In genomic region chr12:74762284-74762683, GRCm38 (mm10) we compare ENCODE assay signal across 23 mouse cellular contexts.
DNase-seq lines count a peak whose midpoint lies in the region; ATAC-seq lines count a peak whose summit lies in the region.
"Had no signal": no experiment of that assay in that cellular context is flagged by ENCODE, and none has a peak within 500 bp of the region (broad histone marks: within the 10 kb centered on the region; RNA-seq: fewer than 3 reads in every experiment).

No protein-coding gene starts in this region.

- WGBS in liver, embryonic 11.5 days: 76% methylated on average over 1 of the region's 1 CpGs
- 56% methylated on average over 1 of the region's 1 CpGs for WGBS in liver, embryonic 12.5 days (ENCODE audit: insufficient replicate concordance)
- WGBS in liver, embryonic 16.5 days (ENCODE audit: insufficient replicate concordance): 63% methylated on average over 1 of the region's 1 CpGs
- 100% methylated on average over 1 of the region's 1 CpGs for WGBS in forebrain, embryonic 10.5 days

- H3K9me3 ChIP-seq in liver, embryonic 11.5 days (ENCODE audit: control insufficient read depth, low read length): no peaks in the 10 kb centered on the region
- no peaks in the 10 kb centered on the region for H3K9me3 ChIP-seq in liver, embryonic 12.5 days (replicated peaks)
- H3K9me3 ChIP-seq in liver, embryonic 16.5 days (replicated peaks; ENCODE audit: control insufficient read depth, low read length): no peaks in the 10 kb centered on the region
- no peaks in the 10 kb centered on the region for H3K9me3 ChIP-seq in forebrain, embryonic 10.5 days
- H3K9me3 ChIP-seq: embryonic facial prominence, embryonic 13.5 days; embryonic facial prominence, embryonic 15.5 days; forebrain, embryonic 13.5 days; forebrain, embryonic 15.5 days had no signal

- no peak overlapping the region for H3K4me3 ChIP-seq in liver, embryonic 11.5 days (ENCODE audit: low read depth, low read length)
- no peak overlapping the region for H3K4me3 ChIP-seq in liver, embryonic 12.5 days
- H3K4me3 ChIP-seq in liver, embryonic 16.5 days (ENCODE audit: low read depth, low read length): no peak overlapping the region
- no peak overlapping the region for H3K4me3 ChIP-seq in forebrain, embryonic 10.5 days
- H3K4me3 ChIP-seq: embryonic facial prominence, embryonic 13.5 days; embryonic facial prominence, embryonic 15.5 days; erythroblast, embryonic 14.5 days; forebrain, embryonic 13.5 days; forebrain, embryonic 15.5 days had no signal

- H3K36me3 ChIP-seq in liver, embryonic 11.5 days (ENCODE audit: control insufficient read depth, insufficient read depth, low read length): no peaks in the 10 kb centered on the region
- H3K36me3 ChIP-seq in liver, embryonic 12.5 days: no peaks in the 10 kb centered on the region
- no peaks in the 10 kb centered on the region for H3K36me3 ChIP-seq in liver, embryonic 16.5 days (ENCODE audit: control insufficient read depth, insufficient read depth)
- no peaks in the 10 kb centered on the region for H3K36me3 ChIP-seq in forebrain, embryonic 10.5 days (replicated peaks)
- H3K36me3 ChIP-seq: embryonic facial prominence, embryonic 13.5 days; embryonic facial prominence, embryonic 15.5 days; forebrain, embryonic 15.5 days had no signal

- DNase-seq in liver: peak; percentile 5
- DNase-seq in liver, embryonic 11.5 days (ENCODE audit: low spot score): no peak
- no peak for DNase-seq in T-cell, adult 2 months (ENCODE audit: low spot score)
- DNase-seq in cerebellum, adult 18-20 months: no peak
- no peak for DNase-seq in forebrain, embryonic 10.5 days (ENCODE audit: extremely low spot score, low spot score)
- DNase-seq: adrenal gland, adult 8-10 months; adrenal gland, postnatal 14 days; adrenal gland, postnatal 36 days; cerebellum, adult 11-12 months; cerebellum, adult 8-10 months; cerebellum, adult 9-11 months; cerebellum, postnatal 14 days; cerebellum, postnatal 36 days; embryo, embryonic 11 days; forebrain, postnatal 0 days had no signal

- no peak for ATAC-seq in liver, embryonic 11.5 days (replicated peaks; ENCODE audit: low FRiP score)
- peak; percentile 46; the same call in 1 of the 2 replicates for ATAC-seq in liver, embryonic 12.5 days
- peak; percentile 67 for ATAC-seq in liver, embryonic 16.5 days (ENCODE audit: low read depth)
- ATAC-seq: activated CD4-positive, CD25-positive, alpha-beta regulatory T cell, adult 4 months; forebrain, embryonic 13.5 days; forebrain, embryonic 15.5 days; forebrain, postnatal 0 days had no signal

- H3K4me1 ChIP-seq in liver, embryonic 11.5 days (replicated peaks; ENCODE audit: control insufficient read depth, insufficient read depth, low read length): no peaks in the 10 kb centered on the region
- no peaks in the 10 kb centered on the region for H3K4me1 ChIP-seq in liver, embryonic 12.5 days
- H3K4me1 ChIP-seq in liver, embryonic 16.5 days (ENCODE audit: control insufficient read depth, low read depth, low read length): no peaks in the 10 kb centered on the region
- H3K4me1 ChIP-seq in forebrain, embryonic 10.5 days: no peaks in the 10 kb centered on the region
- H3K4me1 ChIP-seq: embryonic facial prominence, embryonic 13.5 days; embryonic facial prominence, embryonic 15.5 days; forebrain, embryonic 13.5 days; forebrain, embryonic 15.5 days had no signal

- H3K27ac ChIP-seq in liver, embryonic 11.5 days (ENCODE audit: low read depth, low read length): no peak overlapping the region
- no peak overlapping the region for H3K27ac ChIP-seq in liver, embryonic 12.5 days
- no peak overlapping the region for H3K27ac ChIP-seq in liver, embryonic 16.5 days (ENCODE audit: low read length)
- H3K27ac ChIP-seq in forebrain, embryonic 10.5 days: no peak overlapping the region
- H3K27ac ChIP-seq: embryonic facial prominence, embryonic 13.5 days; embryonic facial prominence, embryonic 15.5 days; forebrain, embryonic 13.5 days; forebrain, embryonic 15.5 days had no signal

- H3K9ac ChIP-seq in liver, embryonic 11.5 days (ENCODE audit: low read depth, low read length): no peak overlapping the region
- H3K9ac ChIP-seq in liver, embryonic 12.5 days: no peak overlapping the region
- no peak overlapping the region for H3K9ac ChIP-seq in liver, embryonic 16.5 days (ENCODE audit: low read depth, low read length)
- H3K9ac ChIP-seq: embryonic facial prominence, embryonic 13.5 days; embryonic facial prominence, embryonic 15.5 days; forebrain, embryonic 13.5 days; forebrain, embryonic 15.5 days; forebrain, postnatal 0 days had no signal

- H3K4me2 ChIP-seq in liver, embryonic 11.5 days: no peak overlapping the region
- no peak overlapping the region for H3K4me2 ChIP-seq in liver, embryonic 12.5 days
- no peak overlapping the region for H3K4me2 ChIP-seq in liver, embryonic 16.5 days (ENCODE audit: low read depth, low read length)
- H3K4me2 ChIP-seq: embryonic facial prominence, embryonic 13.5 days; embryonic facial prominence, embryonic 15.5 days; forebrain, embryonic 13.5 days; forebrain, embryonic 15.5 days had no signal

- no peaks in the 10 kb centered on the region for H3K27me3 ChIP-seq in liver, embryonic 11.5 days (replicated peaks; ENCODE audit: control insufficient read depth, insufficient read depth, low read length)
- no peaks in the 10 kb centered on the region for H3K27me3 ChIP-seq in liver, embryonic 12.5 days (replicated peaks)
- H3K27me3 ChIP-seq in liver, embryonic 16.5 days (ENCODE audit: control insufficient read depth, insufficient read depth, low read depth, low read length): no peaks in the 10 kb centered on the region
- H3K27me3 ChIP-seq in forebrain, embryonic 10.5 days (ENCODE audit: poor library complexity, severe bottlenecking): no peaks in the 10 kb centered on the region
- H3K27me3 ChIP-seq: embryonic facial prominence, embryonic 13.5 days; embryonic facial prominence, embryonic 15.5 days; forebrain, embryonic 13.5 days; forebrain, embryonic 15.5 days had no signal
